Mouse (Mus musculus): ENCODE results near the gene Rara.

DNA sequence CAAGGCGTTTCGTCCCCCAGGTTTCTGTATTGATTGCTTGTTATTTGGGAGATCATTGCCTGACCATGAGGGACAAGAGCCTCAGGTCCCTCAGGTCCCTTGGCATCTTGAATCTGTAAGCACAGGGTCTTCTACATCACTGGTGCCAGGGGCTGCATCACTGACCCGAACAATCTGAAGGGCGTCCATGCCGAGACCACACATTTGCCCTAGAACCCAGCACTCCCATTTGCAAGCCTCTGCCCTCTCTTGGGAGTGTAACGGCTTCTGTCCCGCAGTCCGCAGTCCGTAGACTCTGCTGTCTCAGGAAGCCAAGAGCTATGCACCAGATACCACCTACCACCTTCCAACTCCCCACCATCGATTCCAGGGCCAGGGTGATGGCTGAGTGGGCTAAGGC, 28.7 kb downstream of the Rara start:
- no peak for TF ChIP-seq CTCF (IDR thresholded peaks at IDR 0.05; ENCODE audit: extremely low read depth, insufficient read depth, insufficient read length, insufficient replicate concordance)
- TF ChIP-seq POLR2A (IDR thresholded peaks at IDR 0.05; ENCODE audit: low read depth, low read length) = no peak

Data from spleen, adult 2 months (tissue).